Mouse (Mus musculus): ENCODE data around the gene Esam. TPM values are rescaled to one million over a fixed set of nuclear protein-coding genes. Genes with fewer than 3 reads are reported as not detected.

The Esam gene
- polyA plus RNA-seq (2015; fragmentation: Nextera tagmentation; extraction: Ambion mirVana), result 41.5 and 42.5 TPM in 2 replicates

DNA sequence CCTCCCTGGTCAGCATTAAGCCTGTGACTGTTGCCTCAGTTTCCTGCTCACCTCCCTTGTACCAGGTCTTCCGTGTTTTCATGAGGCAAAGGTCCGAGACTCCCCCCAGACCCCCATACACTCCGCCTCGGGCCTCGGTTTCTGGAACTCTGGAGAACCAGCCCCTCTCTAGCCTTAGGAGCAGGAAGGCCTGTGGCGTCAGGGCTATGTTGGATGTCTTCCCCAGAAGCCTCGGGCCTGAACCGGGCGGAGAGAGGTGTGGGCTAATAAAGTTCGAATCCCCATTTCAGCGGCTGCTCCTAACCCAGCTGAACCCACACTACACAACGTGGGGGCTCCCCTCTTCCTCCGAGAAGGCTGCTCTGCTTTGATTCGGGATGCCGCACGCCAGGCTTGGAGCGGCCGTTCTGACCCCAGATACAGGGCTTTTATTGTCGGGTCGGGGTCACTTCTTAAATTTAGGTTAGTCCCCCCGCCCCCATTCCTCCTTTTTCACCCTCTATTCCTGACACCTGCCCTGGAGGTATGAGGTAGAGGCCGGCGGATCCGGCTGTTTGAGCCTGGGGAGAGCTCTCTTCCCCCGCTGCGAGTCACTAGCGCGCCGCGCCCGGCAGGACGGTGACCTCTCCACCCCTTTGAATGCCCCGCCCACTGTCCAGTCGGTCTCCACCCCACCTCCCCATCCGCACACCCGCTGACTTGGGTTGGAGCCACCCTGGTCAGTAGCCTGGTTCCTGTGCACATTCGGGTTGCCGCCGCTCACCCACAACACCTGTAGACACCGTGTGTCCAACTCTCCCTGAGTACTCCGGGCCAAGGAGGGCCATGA lies at the start of gene Esam:
Esam (plus strand) TSS at position 683 of the 829 bp plus-strand sequence.
- Histone ChIP-seq H3K9ac (peak within 1 kb of the TSS; percentile 38), H3K27ac (replicated peaks) (peak within 1 kb of the TSS; percentile 38), H3K36me3 (peaks cover 18% of the 10 kb centered on the region), H3K9me3 (no peaks in the 10 kb centered on the region), H3K27me3 (peaks cover 74% of the 10 kb centered on the region), H3K4me3 (peak within 1 kb of the TSS; percentile 38), H3K4me1 (replicated peaks) (peaks cover 38% of the 10 kb centered on the region), H3K4me2 (peak within 1 kb of the TSS; percentile 62)
- ATAC-seq (ENCODE audit: low read depth), result 0 out of 2 replicates have a peak, but pooled peaks have one; percentile 9
- WGBS, result 4% methylated on average over 41 of the region's 41 CpGs

DNA sequence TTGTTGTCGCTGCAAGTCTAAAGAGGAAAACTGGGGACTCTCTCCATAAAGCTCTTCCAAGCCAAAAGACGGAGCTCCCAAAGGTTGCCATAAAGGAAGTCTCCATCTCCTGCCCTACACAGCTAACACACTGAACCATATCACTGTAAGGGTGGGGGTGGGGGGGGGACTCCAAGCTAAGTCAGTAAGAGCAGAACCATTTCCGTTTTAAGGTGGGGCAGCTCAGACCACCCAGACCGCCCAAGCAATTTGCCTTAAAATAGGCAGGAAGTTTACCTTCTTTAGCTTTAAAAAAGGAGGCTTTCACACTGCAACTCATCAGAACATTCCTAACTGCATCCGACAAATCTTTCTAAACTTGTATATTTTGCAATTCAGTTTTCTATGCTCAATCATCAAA lies 42.7 kb upstream of the Esam start:
- H3K27ac ChIP-seq (replicated peaks), result no peak overlapping the region
- ATAC-seq (ENCODE audit: low read depth), result no peak

GRCm38 (mm10) chr9:37488041-37488440 lies 39.8 kb upstream of the Esam start:
- Histone ChIP-seq H3K36me3 (no peaks in the 10 kb centered on the region), H3K27ac (replicated peaks) (peak overlapping the region; percentile 99), H3K27me3 (no peaks in the 10 kb centered on the region), H3K4me1 (replicated peaks) (peaks cover 28% of the 10 kb centered on the region), H3K9me3 (no peaks in the 10 kb centered on the region), H3K4me3 (peak overlapping the region; percentile 96), H3K9ac (peak overlapping the region; percentile 96), H3K4me2 (peak overlapping the region; percentile 86)
- 41% methylated on average over 4 of the region's 4 CpGs for WGBS
- ATAC-seq (ENCODE audit: low read depth), result no peak

More for the DNA sequence above, 42.7 kb upstream of the Esam start:
- no peaks in the 10 kb centered on the region for H3K27me3 ChIP-seq
- peaks cover 10% of the 10 kb centered on the region for H3K4me1 ChIP-seq (replicated peaks)
- no peak overlapping the region for H3K9ac ChIP-seq
- no peak overlapping the region for H3K4me3 ChIP-seq
- no peaks in the 10 kb centered on the region for H3K9me3 ChIP-seq
- H3K36me3 ChIP-seq, result no peaks in the 10 kb centered on the region
- WGBS, result 47% methylated on average over 5 of the region's 5 CpGs
- no peak overlapping the region for H3K4me2 ChIP-seq

DNA sequence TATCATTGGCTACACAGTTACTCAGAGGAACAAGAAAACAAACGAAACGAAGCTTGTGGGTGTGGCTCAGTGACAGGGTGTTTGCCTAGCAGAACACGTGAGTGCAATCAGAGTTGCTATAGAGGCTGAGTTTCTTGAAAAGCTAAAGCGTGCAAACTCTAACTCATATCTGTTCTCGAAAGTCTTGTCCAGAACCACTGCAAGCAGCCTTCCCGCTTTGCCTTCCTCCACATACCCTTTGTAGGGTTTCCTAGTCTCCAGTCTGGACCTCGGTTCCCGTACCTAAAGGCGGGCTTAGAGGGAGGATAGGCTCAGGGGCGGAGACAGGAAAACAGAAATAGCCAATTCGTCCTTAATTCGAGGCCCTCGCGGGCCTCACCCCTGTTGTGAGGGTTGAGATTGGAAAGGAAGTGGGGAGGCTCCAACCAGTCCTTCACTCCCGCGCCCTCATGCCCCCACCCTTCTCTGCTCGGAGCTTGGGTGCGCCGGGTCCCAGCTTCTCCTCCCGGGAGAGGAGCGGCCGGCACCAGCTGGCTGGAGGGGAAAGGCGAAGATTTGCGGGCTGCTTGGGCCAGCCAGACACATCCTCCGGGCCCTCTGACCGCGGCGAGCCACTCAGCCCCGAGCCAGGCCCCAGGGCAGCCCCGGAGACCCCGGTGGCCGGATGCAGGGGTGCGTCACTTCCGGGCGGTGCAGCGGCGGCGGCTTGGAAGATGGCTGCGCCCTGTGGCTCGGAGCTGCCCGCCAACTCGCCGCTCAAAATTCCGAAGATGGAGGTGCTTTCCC lies 39.1 kb upstream of the Esam start, which contains the start of gene Msantd2:
Msantd2 (plus strand) TSS at position 709 of the 786 bp plus-strand sequence.
- Histone ChIP-seq H3K4me1 (replicated peaks) (peaks cover 28% of the 10 kb centered on the region), H3K9ac (peak within 1 kb of the TSS; percentile 96), H3K4me2 (peak within 1 kb of the TSS; percentile 86), H3K27ac (replicated peaks) (peak within 1 kb of the TSS; percentile 99), H3K36me3 (peaks cover under 1% of the 10 kb centered on the region; the same call in 1 of the 2 replicates), H3K9me3 (no peaks in the 10 kb centered on the region), H3K4me3 (peak within 1 kb of the TSS; percentile 96), H3K27me3 (no peaks in the 10 kb centered on the region)
- peak; percentile 99 for ATAC-seq (ENCODE audit: low read depth)
- WGBS, result under 1% methylated on average over 44 of the region's 44 CpGs

- Histone ChIP-seq H3K27me3 (no peaks in the 10 kb centered on the region), H3K9me3 (no peaks in the 10 kb centered on the region), H3K9ac (peak overlapping the region; percentile 96), H3K4me2 (peak overlapping the region; percentile 86), H3K4me3 (peak overlapping the region; percentile 96), H3K36me3 (peaks cover 4% of the 10 kb centered on the region; the same call in 1 of the 2 replicates), H3K27ac (replicated peaks) (peak overlapping the region; percentile 99), H3K4me1 (replicated peaks) (peaks cover 28% of the 10 kb centered on the region)
- WGBS, result under 1% methylated on average over 75 of the region's 75 CpGs
- peak; percentile 81 for ATAC-seq (ENCODE audit: low read depth)
Observed at GRCm38 (mm10) chr9:37489446-37490120, 38.3 kb upstream of the Esam start.

DNA sequence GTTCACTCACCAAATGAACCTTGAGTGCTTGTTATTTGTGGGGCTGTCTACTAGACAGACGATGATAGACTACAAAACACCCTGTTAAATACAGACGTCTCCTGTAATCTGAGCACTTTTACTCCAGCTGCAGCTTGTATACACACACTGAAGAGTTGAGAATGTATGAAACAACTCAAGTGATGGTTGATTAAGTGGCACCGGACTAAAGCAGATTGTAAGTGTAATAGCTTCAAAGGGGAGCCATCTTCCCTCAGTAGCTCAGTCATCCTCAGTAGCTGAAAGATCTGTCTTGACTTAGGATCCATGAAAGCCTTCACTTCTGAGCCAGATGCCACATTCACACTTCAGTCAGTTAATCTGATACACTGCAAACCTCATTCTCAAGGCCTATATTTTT lies 32.1 kb upstream of the Esam start:
- Histone ChIP-seq H3K4me3 (no peak overlapping the region), H3K4me2 (no peak overlapping the region), H3K36me3 (peaks cover 11% of the 10 kb centered on the region), H3K9me3 (no peaks in the 10 kb centered on the region), H3K4me1 (replicated peaks) (peaks cover 12% of the 10 kb centered on the region), H3K9ac (no peak overlapping the region), H3K27ac (replicated peaks) (no peak overlapping the region), H3K27me3 (no peaks in the 10 kb centered on the region)
- ATAC-seq (ENCODE audit: low read depth), result no peak
- 78% methylated on average over 3 of the region's 3 CpGs for WGBS

GRCm38 (mm10) chr9:37496325-37496724 lies 31.6 kb upstream of the Esam start:
- Histone ChIP-seq H3K27me3 (no peaks in the 10 kb centered on the region), H3K27ac (replicated peaks) (no peak overlapping the region), H3K9me3 (no peaks in the 10 kb centered on the region), H3K9ac (no peak overlapping the region), H3K4me1 (replicated peaks) (peaks cover 6% of the 10 kb centered on the region), H3K4me3 (no peak overlapping the region), H3K36me3 (peaks cover 11% of the 10 kb centered on the region), H3K4me2 (no peak overlapping the region)
- ATAC-seq (ENCODE audit: low read depth), result no peak

- WGBS, result 79% methylated on average over 3 of the region's 3 CpGs
- Histone ChIP-seq H3K27ac (replicated peaks) (no peak overlapping the region), H3K36me3 (peaks cover 6% of the 10 kb centered on the region; the same call in 1 of the 2 replicates), H3K4me2 (no peak overlapping the region), H3K4me1 (replicated peaks) (0 out of 2 replicates have a peak, but pooled peaks cover 7% of the 10 kb centered on the region), H3K9ac (no peak overlapping the region), H3K27me3 (no peaks in the 10 kb centered on the region), H3K4me3 (no peak overlapping the region), H3K9me3 (no peaks in the 10 kb centered on the region)
- no peak for ATAC-seq (ENCODE audit: low read depth)
Observed at GRCm38 (mm10) chr9:37500201-37500600, 27.7 kb upstream of the Esam start.

DNA sequence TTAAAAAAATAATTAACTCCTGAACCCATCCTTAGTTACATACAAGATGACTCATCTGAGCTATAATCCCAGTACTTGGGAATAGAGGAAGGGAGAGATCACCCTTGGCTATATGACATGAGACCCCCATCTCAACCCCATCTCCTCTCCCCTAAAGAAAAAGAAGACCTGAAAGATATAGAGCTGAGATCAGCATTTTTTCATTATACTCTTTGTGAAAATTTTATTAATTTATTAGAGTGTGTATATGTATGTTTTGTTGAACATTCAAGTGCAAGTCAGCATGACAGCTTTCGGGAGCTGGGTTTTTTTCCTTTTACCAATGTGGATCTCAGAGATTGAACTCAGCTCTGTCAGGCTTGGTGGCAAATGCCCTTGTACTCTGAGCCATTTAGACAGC lies 26.7 kb upstream of the Esam start:
- Histone ChIP-seq H3K4me3 (no peak overlapping the region), H3K9me3 (no peaks in the 10 kb centered on the region), H3K27ac (replicated peaks) (no peak overlapping the region), H3K27me3 (no peaks in the 10 kb centered on the region), H3K4me1 (replicated peaks) (0 out of 2 replicates have a peak, but pooled peaks cover 7% of the 10 kb centered on the region), H3K4me2 (no peak overlapping the region), H3K9ac (no peak overlapping the region), H3K36me3 (peaks cover 6% of the 10 kb centered on the region; the same call in 1 of the 2 replicates)
- WGBS, result 95% methylated on average over 1 of the region's 1 CpGs
- no peak for ATAC-seq (ENCODE audit: low read depth)

DNA sequence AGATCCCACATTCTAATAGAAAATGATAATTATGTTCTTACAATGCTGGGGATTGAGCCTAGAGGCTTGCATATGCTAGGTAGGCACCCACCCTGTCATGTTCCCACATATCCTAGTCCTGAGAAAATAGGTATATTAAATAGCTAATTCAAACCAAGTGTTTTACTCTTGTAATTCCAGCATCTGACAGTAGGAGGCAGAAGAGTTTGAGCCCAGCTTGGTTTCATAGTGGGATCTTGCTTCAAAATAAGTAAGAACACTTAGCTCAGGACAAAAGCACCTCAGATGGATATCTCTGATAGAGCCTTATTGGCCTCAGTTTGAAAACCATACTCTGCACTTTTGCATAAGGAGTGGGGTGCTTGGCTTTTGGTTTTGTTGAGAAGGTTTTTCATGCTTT lies 23.5 kb upstream of the Esam start:
- no peaks in the 10 kb centered on the region for H3K9me3 ChIP-seq
- peaks cover 6% of the 10 kb centered on the region; the same call in 1 of the 2 replicates for H3K36me3 ChIP-seq
- no peak overlapping the region for H3K9ac ChIP-seq
- H3K4me3 ChIP-seq, result no peak overlapping the region
- no peak overlapping the region for H3K4me2 ChIP-seq
- no peak for ATAC-seq (ENCODE audit: low read depth)
- 0 out of 2 replicates have a peak, but pooled peaks cover 7% of the 10 kb centered on the region for H3K4me1 ChIP-seq (replicated peaks)
- no peaks in the 10 kb centered on the region for H3K27me3 ChIP-seq
- no peak overlapping the region for H3K27ac ChIP-seq (replicated peaks)

- H3K27ac ChIP-seq (replicated peaks), result no peak overlapping the region
- H3K9ac ChIP-seq, result no peak overlapping the region
- no peak overlapping the region for H3K4me2 ChIP-seq
- H3K4me1 ChIP-seq (replicated peaks), result 0 out of 2 replicates have a peak, but pooled peaks cover 7% of the 10 kb centered on the region
- H3K27me3 ChIP-seq, result no peaks in the 10 kb centered on the region
- WGBS, result 89% methylated on average over 1 of the region's 1 CpGs
- H3K9me3 ChIP-seq, result no peaks in the 10 kb centered on the region
- ATAC-seq (ENCODE audit: low read depth), result no peak
- H3K36me3 ChIP-seq, result no peaks in the 10 kb centered on the region
- no peak overlapping the region for H3K4me3 ChIP-seq
Observed at GRCm38 (mm10) chr9:37506023-37506422, 21.9 kb upstream of the Esam start.
